Mouse (Mus musculus): ENCODE results near the gene Myo1e.

Gene Myo1e

DNA sequence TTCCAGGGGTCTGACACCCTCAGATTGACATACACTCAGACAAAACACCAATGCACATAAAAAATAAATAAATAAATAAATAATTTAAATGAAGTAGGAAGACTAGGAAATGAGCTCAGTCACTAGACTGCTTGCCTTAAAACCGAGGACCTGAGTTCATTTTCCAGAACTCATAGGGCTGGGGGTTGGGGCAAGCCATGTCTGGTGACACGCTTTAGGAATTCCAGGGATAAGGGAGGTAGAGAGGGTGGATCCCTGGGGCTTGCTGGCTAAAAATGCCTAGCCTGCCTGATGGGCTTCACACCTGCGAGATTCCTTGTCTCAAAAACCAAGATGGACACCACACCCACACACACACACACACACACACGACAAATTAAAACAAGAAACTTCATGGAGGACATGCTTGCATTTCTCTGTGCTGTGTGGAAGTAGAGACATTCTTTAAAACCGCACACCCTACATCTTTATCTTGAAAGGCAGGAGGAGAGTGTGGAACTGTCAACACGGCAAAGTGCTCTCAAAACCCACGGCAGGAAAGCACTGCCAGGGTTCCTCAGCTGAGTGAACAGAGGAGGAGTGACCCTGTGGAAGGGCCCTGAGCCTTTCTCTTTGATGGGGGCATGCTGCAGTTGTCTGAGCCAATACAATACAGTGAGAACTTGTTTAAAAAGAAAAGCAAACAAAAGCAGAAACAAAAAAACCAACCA lies 13.5 kb downstream of the Myo1e start:
- no peak for DNase-seq (ENCODE audit: low spot score in 2 of 2)

DNA sequence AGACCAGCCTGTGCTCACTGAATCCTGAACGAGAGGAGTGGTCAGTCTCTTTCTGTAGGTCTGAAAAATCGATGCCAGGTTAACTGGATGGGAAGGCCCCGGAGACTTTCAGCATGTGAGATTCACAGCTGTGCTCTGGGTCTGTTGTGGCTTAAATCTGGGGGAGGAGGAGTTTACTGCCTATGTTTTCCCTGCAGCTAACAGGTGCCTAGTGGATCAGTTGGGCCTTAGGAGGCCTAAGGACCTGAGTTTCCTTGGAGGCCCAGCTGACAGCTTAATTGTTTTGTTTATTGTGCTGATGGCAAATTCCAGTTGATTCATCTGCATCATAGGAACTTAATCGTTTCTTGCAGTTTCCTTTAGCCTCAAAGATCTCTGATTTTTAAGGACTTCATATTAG lies 16.0 kb downstream of the Myo1e start:
- DNase-seq (ENCODE audit: low spot score in 2 of 2), result no peak

DNA sequence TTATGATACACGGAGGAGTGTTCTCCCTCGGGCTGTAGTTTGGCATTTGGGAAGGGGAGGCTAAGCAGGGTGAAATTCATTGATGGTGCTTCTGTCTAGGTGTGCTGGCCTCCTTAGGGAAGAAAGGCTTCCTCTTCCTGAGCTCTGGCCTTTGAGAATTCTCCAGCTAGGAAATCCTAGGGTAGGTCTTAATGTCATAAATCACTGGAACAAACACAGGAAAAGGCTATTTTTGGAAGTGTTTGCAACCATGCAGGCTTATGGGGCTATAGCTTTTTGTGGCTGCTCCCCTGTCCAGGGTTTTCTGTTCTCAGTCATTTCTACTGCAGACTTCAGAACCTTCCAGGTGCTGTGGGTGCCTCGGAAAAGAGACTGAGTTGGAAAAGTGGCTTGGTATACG lies 16.9 kb downstream of the Myo1e start:
- DNase-seq (ENCODE audit: low spot score in 2 of 2), result no peak

DNA sequence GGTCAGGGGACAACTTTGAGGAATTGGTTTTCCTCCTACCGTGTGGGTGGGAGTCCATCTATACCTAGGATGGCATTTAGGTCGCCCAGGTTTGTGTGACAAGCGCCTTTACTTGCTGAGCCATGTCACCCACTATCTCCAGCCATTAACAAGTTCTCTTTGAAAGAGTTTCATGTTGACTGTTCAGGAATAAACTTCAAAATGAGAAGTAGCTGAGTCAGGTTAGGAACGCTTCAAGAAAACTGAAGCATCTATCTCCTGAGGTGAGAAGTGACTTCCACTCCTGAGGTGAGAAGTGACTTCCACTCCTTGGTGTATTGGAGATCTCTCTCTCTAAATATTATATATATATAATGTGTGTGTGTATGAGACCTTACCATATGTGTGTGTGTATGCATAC lies 19.2 kb downstream of the Myo1e start:
- DNase-seq (ENCODE audit: low spot score in 2 of 2), result no peak

DNA sequence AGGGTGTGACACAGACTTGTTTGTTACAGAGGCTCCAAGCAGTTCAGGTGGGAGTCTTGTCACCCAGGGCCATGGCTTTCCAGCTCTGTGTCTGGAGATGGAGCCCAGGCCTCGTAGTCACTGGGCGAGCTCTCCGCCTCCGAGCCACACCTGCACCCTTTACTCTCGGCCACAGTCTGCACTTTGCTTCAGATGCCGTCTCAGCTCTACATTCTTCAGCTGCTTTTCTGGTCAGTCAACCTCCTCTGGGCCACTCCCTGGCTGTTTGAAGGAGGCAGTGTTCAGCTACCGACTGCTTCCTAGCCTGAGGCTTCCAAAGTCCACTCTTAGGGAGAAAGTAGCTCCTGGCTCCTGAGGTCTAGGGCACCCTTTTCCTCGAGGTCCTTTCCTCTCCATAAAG lies 22.7 kb downstream of the Myo1e start:
- no peak for DNase-seq (ENCODE audit: low spot score in 2 of 2)

DNA sequence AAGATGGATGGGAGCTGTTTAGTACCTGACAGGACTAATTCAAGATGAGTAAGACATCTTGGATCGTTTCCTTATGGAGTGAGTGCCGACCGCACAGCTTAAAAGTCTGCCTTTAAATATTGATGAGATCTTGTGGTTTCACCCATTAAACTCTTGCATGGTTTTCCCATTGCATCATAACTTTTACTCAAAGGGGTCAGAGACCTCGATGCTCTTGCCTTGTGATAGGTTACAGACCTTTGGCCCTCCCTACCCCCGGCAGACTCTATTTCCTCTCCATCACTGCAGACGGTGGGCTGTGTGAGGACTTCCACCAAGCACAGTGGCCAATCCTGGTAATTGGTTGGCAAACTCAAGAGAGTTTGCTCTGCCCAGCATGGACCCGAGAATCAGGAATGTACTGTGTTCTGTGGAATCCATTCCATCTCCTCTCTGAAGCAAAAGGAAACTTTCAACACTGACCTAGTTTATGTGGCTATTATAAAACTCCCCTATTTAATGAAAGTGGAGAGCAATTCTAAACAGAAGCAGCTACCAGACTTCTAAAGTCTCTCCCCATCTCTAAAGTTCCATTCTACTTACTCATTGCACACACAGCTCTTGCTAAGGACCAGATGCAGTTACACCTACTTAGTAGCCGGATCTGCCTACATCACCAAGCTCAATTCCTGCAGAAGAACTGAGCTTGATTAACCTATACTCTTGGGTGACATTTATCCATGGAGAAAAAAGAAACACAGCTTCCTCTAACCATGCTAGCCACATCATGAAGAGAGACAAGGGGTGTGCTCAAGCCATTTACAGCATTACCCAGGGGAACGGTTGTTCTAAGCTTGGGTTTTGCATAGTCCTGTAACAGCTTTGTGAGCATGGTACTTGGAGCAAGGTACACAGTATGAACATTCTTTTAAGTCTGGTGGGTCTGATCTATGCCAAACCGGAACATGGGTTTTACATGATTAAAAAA lies 25.2 kb downstream of the Myo1e start:
- no peak for DNase-seq (ENCODE audit: low spot score in 2 of 2)

DNA sequence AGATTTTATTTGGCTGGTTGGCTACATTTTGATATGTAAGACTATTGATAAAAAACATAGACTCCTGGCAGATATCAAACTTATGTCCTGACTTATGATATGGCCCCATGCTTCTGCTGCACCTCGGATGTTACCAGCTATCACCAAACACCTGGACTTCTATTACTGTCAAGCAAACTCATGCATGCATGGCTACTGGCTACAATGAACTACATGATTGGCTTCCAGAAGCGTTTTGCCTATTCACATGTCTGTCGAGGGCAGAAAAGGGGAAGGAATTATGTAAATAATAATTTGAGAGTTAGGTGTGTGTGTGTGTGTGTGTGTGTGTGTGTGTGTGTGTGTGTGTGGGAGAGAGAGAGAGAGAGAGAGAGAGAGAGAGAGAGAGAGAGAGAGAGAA lies 30.0 kb downstream of the Myo1e start:
- no peak for DNase-seq (ENCODE audit: low spot score in 2 of 2)

DNA sequence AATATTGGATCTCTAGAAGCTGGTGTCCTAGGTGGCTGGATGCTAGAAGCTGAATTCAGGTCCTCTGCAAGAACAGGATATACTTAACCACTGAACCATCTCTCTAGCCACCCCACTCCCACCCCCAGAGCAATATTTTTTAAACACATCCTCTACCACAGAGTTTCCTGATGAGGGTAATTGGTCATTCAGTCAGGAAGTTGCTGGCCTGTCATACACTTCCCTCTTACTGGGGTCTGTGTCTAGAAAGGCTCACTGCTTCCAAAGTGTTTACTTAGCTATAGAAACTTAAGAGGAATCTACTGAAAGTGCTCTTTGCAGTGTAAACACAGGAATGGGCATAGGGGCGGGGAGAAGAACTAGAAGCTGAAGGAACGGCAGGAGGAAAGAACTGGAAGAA lies 30.4 kb downstream of the Myo1e start:
- no peak for DNase-seq (ENCODE audit: low spot score in 2 of 2)

DNA sequence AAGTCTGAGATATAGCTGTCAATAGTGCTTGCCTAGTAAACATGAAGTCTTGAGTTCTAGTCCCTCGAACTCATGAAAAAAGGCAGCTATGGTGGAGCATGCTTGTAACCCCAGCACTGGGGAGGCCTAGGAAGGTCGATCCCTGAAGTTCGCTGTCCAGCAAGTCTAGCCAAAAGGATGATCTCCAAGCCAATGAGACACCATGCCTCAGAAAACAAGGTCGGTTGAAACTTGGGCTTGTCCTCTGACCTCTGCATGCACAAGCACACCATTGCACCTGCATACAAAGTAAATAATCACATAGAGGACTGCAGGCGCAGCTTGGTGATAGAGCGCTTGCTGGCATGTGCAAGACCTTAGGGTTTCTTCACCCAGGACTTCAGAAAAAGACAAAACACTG lies 31.2 kb downstream of the Myo1e start:
- DNase-seq (ENCODE audit: low spot score in 2 of 2), result no peak

DNA sequence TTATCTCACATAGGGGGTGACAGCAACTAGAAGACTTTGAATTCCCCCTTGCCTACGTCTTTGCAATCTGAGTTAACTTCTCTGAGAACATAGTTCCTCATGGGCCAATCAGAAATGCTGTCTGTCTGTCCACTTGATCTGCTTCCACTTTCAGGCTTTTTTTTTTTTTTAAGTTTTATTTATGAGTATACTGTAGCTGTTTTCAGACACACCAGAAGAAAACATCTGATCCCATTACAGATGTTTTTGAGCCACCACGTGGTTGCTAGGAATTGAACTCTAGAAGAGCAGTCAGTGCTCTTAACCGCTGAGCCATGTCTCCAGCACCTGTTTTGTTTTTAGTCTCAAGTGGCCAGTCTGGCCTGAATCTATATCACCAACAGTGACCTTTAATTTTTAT lies 32.1 kb downstream of the Myo1e start:
- no peak for DNase-seq (ENCODE audit: low spot score in 2 of 2)

DNA sequence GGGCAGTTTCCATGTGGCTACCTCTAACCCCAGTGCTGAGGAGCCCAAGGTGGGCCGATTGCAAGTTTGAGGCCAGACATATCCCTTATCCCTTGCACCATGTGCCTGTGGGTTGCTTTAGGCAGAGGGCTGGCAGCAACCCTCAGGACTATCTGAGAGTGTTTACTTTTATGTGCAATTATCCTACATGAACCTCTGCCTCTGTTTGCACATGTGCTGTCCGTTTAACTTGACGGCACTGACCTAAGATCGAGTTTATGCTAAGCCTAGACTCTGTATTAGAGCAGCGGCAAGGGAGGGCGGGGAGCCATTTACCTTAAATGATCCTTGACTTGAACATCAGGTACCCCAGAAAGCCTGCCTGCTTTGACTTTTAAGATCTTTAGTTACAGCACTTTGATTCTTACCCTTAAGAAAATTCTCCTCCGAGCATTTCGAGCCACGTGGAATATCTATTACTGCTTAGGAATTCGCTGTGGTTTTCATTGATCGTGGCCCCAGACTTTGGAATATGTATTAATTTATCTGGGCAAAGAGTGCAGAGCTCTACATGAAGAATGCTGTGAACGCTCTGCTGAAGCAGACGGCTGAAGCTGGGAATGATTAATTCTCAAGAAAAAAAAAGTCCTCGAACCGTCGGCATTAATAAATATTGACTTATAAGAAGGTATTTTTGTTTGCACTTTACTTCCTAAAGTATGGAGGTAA lies 33.7 kb downstream of the Myo1e start:
- DNase-seq (ENCODE audit: low spot score in 2 of 2), result no peak

DNA sequence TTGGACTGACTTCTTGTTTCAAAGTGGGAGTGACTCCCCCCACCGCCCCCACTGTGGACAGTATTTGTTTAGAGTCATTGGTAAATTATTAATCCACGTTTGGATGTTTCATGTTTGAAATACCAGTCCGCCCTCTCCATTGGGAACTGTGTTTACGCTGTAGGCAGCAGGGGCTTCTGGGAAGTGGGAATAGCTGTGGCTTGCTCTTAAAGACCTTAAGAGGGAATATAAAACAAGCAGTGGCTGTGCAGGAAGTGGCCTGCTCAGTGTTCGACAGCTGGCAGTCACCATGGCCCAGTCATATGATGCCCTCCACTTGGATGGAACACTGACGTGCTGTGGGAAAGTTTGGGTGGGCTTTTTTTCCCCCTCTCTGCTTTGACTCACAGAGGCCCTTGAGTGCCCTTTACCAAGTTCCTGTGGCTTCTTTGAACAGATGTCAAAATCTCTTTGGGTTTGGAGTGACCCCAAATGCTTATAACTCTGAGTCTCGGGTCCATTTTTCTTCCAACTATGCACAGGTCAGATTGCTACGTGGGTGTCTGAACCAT lies 34.3 kb downstream of the Myo1e start:
- no peak for DNase-seq (ENCODE audit: low spot score in 2 of 2)

DNA sequence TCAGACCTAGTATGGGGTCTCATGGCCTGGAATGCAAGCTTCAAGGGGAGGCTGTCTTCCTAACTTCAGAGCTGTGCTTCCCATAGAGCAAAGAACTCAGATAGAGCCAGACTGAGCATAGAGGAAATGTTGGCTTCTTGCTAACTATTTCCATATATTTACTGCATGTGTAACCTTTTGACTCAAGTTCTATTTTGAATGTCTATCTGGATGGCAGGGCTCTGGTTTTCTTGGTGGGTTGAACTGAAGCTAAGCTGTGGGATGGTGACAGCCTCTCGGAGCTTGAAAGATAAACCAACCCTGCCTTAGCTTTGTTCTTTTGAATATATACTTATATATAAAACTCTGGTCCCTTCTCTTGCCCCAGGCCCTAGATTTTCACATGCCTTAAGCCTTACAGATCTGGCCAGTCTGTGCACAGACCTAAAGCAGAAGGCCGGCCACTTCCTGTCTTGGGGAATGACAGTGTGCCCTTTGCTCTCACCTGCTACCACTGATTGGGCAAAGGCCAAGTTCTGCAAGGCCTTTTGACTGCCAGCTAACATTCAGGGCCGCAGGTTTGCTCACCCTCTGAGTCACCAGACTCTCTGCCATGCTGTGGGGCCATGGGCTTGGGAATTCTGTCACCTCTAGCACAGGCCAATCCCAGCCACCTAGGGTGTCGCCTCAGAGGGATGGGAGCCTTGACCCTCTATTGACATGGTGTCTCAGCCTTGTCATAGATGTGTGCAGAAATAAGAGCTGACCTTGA lies 35.1 kb downstream of the Myo1e start:
- no peak for DNase-seq (ENCODE audit: low spot score in 2 of 2)

DNA sequence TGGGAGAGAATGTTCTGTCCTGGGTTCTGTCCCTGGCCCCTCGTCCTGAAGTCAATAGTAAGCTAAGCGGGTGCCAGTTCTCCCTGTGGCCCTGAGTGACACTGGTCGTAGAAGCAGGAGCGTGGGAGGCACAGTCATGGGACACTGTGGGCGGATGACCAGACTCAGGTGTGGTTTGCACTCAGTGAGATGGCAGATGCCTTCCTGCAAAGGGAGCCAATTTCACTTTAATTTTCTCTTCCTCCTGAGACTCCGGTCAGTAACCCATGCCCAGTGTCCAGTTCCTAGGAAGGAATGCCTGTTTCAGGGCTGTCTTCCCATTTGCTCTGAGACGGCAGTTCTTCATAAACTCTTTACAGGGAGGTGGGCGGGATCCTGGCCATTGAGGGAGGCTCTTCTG lies 36.1 kb downstream of the Myo1e start:
- no peak for DNase-seq (ENCODE audit: low spot score in 2 of 2)

DNA sequence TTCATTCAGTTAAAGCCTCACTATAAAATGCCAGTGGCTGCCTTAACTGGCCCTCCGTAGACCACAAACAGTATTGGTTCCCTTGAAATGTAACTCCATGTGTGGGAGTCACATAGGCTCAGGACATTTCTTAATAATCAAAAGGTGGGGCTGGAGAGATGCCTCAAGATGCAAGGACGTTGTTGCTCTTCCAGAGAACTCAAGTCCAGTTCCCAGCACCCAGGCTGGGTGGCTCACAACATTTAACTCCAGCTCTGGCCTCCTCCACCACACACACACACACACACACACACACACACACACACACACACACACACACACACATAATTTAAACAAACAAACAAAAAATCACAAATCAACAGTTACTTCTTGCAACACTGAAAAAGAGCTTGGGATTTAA lies 36.6 kb downstream of the Myo1e start:
- no peak for DNase-seq (ENCODE audit: low spot score in 2 of 2)

DNA sequence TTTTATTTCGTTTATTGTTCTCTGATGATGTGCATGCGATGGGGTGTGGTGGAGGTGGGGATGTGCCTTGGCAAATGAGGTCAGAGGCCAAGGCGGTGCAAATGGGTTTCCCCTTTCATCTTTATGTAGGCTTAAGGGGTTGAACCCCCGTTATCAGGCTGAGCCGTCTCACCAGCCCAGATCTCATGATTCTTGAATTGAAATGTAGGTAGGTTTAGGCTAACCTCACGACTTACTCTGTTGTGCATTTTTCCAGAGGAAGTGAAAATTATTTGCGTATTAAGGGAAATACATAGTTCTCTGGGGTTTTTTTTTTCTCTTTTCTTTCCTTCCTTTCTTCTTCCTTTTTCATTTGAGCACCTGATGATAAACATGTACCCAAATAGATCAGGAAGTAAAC lies 37.0 kb downstream of the Myo1e start:
- no peak for DNase-seq (ENCODE audit: low spot score in 2 of 2)

DNA sequence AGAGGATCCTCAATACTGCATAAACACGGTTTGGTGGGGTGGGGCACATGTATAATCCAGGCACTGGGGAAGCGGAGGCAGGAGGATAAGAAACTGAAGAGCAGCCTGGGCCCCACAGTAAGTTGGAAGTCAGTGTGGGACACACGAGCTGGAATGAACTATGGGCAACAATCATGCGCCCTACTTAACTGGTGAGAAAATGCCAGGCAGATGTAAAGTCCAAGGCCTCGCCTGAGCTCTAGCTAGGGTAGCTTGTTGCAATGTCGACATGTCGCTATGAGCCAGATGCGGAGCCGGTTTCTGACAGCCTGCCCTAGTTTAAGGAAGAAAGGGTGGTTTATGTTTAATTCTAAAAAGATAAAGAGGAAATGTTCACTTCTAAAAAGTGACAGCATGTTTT lies 37.9 kb downstream of the Myo1e start:
- no peak for DNase-seq (ENCODE audit: low spot score in 2 of 2)

DNA sequence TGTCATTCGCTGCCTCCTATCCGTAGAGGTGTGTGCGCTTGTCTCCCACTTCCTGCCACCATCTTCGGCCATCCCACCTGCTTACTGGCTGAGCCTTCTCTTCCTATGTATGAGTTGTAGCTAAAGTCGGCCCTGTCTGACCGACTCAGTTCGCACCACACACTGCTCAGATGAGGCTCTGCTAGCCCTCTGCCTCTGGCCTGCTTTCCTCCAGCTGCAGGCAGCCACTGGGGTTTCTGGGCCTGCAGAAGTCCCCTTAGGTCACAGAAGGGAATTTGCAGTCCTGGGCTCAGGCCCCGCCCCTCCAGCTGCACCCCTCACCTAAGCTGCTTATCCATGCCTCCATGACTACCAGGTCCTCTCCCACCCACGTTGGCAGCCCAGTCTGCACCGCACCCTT lies 39.3 kb downstream of the Myo1e start:
- DNase-seq (ENCODE audit: low spot score in 2 of 2), result no peak

DNA sequence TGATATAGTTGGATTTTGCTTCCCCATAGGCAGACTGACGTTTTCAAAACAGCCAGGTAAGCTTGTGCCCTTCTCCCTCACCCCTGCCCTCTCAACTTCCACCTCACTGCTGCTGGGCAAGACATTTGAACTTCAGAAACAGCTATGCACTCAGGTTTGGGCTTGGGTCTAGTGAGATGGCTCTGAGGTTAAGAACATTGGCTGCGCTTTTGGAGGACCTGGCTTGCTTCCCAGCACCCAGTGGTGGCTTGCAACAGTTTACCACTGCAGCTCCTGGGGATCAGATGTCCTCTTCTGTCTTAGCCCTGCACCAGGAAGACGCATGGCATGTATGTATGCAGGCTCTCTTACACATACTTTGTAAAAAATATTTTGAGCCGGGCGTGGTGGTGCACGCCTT lies 40.9 kb downstream of the Myo1e start:
- no peak for DNase-seq (ENCODE audit: low spot score in 2 of 2)

DNA sequence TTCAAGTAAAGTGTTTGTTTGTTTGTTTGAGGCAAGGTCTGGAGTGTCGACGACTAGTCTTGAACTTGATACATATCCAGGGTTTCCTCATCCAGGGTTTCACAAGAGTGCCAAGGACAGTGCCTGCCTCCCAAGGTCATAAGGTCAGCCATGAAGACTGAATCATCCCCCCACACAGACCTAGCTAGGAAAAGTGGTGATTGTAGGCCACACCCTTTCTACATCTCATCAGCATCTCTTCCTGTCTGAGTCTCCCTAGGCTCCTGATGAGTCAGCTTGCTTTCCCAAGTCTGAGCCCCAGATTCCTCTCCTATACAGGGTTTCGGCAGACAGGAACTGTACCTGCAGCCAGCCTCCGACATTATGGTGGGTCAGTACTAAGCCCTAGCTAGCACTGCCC lies 41.7 kb downstream of the Myo1e start:
- no peak for DNase-seq (ENCODE audit: low spot score in 2 of 2)

DNA sequence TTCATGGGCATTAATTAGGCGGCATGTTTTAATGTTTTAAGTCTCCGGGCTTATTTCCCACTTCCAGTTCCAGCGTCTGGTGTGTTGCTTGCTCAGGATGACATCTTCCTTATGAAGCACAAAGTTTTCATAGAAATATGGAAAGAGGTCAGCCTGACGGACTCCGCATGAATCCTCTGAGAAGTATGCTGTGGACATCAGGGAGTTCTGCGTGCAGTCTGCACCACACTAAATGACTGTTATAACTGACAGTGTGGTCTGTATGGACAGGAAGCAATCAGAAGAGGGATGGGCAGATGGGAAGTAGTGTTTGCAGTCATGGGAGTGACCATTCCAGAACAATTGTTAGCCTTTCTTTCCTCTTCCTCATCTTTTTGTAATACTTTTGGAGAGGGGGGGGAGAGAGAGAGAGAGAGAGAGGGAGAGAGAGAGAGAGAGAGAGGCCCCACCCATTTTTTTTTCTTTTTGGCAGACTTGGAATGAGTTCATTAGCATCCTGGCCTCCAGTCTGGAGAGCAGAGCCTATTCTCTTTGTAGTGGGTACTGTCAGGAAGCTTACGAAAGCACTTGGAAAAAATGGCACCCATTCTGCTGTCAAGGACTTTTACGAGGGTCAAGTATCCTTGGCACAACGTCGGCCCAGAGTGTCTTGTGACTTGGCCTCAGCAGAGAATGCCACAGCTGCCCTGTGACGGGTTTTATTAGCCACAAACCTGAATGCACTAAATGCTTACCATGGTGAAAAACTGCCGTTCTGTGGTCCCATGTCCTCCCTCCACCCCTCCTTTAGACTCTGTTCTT lies 42.9 kb downstream of the Myo1e start:
- DNase-seq (ENCODE audit: low spot score in 2 of 2), result no peak
